ENCODE assay signal across 13 mouse cellular contexts in the genomic region with DNA sequence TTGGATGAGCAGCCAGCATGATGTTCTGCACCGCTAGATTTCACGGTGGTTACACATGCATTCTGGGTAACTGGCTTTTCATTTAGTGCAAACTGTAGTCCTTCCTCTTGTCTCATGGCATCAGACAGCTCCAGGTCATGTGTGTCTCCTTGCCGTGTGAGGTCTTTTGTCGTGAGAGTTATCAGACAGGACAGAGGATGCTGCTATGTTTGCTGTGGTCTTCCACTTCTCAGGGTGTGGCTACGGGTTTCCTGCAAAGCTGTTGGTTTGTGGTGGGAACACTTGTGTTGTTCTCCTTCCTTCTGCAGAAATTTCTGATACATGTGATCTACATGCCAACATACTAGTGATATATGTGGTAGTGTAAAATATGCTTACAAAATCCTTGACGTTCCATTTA.
"Had no signal": no experiment of that assay in that cellular context is flagged by ENCODE, and none has a peak within 500 bp of the region (broad histone marks: within the 10 kb centered on the region; RNA-seq: fewer than 3 reads in every experiment).

No protein-coding gene starts in this region.

- H3K4me3 ChIP-seq: limb, embryonic 13.5 days; midbrain, embryonic 10.5 days; neural tube, embryonic 13.5 days had no signal

- H3K9ac ChIP-seq: limb, embryonic 13.5 days; lung, embryonic 14.5 days; neural tube, embryonic 13.5 days had no signal

- H3K9me3 ChIP-seq: limb, embryonic 13.5 days; midbrain, embryonic 10.5 days; neural tube, embryonic 13.5 days had no signal

- H3K27me3 ChIP-seq: limb, embryonic 13.5 days; neural tube, embryonic 13.5 days had no signal

- H3K36me3 ChIP-seq: limb, embryonic 13.5 days; midbrain, embryonic 10.5 days; neural tube, embryonic 13.5 days had no signal

- DNase-seq: kidney, adult 2 months; kidney, postnatal 36 days; layer of hippocampus, adult 9-11 months; left cerebral cortex, postnatal 4 days; lung, embryonic 14.5 days; lung, postnatal 10 days; midbrain, embryonic 14.5 days; right cerebral cortex, postnatal 25 days had no signal

- H3K27ac ChIP-seq: limb, embryonic 13.5 days; macrophage; midbrain, embryonic 10.5 days; neural tube, embryonic 13.5 days had no signal

- H3K4me2 ChIP-seq: limb, embryonic 13.5 days; lung, embryonic 14.5 days; neural tube, embryonic 13.5 days had no signal

- ATAC-seq: intestine, embryonic 16.5 days had no signal

- H3K4me1 ChIP-seq: midbrain, embryonic 10.5 days; neural tube, embryonic 13.5 days had no signal
